In genomic region chr5:139794137-139794536, GRCm38 (mm10) we compare ENCODE assay signal across 17 mouse cellular contexts. TPM values are rescaled to one million over a fixed set of nuclear protein-coding genes. Genes with fewer than 3 reads are reported as not detected.
DNase-seq lines count a peak whose midpoint lies in the region; ATAC-seq and TF ChIP-seq lines count a peak whose summit lies in the region.
"Had no signal": no experiment of that assay in that cellular context is flagged by ENCODE, and none has a peak within 500 bp of the region (broad histone marks: within the 10 kb centered on the region; RNA-seq: fewer than 3 reads in every experiment).

No protein-coding gene starts in this region.

- H3K4me1 ChIP-seq in erythroblast, embryonic 14.5 days (ENCODE audit: control insufficient read depth): peaks cover 89% of the 10 kb centered on the region
- peaks cover 60% of the 10 kb centered on the region for H3K4me1 ChIP-seq in kidney, postnatal 0 days (replicated peaks; ENCODE audit: insufficient read depth, low read length)
- peaks cover 66 to 72% of the 10 kb centered on the region in 2 experiments for H3K4me1 ChIP-seq in heart, embryonic 14.5 days (ENCODE audit: control insufficient read depth in 2 of 2, insufficient read depth in 2 of 2, low read length in 2 of 2)
- H3K4me1 ChIP-seq in liver, postnatal 0 days (ENCODE audit: insufficient read depth): peaks cover 70% of the 10 kb centered on the region

- peaks cover 72% of the 10 kb centered on the region for H3K36me3 ChIP-seq in erythroblast, embryonic 14.5 days (ENCODE audit: control insufficient read depth)
- no peaks in the 10 kb centered on the region for H3K36me3 ChIP-seq in kidney, postnatal 0 days (ENCODE audit: insufficient read depth, low read length)
- peaks cover 3% of the 10 kb centered on the region for H3K36me3 ChIP-seq in heart, embryonic 14.5 days (ENCODE audit: control insufficient read depth, insufficient read depth, low read length)
- H3K36me3 ChIP-seq in liver, postnatal 0 days (replicated peaks; ENCODE audit: insufficient read depth, low read length): peaks cover 28% of the 10 kb centered on the region

- H3K4me2 ChIP-seq in kidney, postnatal 0 days (ENCODE audit: low read length): peak overlapping the region; percentile 99; the same call in 1 of the 2 replicates
- peak overlapping the region; percentile 98 for H3K4me2 ChIP-seq in heart, embryonic 14.5 days (ENCODE audit: low read length)
- peak overlapping the region; percentile 94 for H3K4me2 ChIP-seq in liver, postnatal 0 days (ENCODE audit: low read depth, low read length)
- H3K4me2 ChIP-seq: midbrain, embryonic 11.5 days had no signal

- ATAC-seq in erythroblast, adult 5-6 weeks (replicated peaks; ENCODE audit: low FRiP score, poor library complexity, severe bottlenecking): no peak
- no peak for ATAC-seq in kidney, postnatal 0 days (replicated peaks; ENCODE audit: low FRiP score, low read depth)
- ATAC-seq in heart, embryonic 14.5 days (ENCODE audit: insufficient number of reproducible peaks, insufficient read depth, low FRiP score, low read depth): no peak
- ATAC-seq in liver, postnatal 0 days: no peak

- no peaks in the 10 kb centered on the region for H3K27me3 ChIP-seq in erythroblast, embryonic 14.5 days (ENCODE audit: control insufficient read depth)
- no peaks in the 10 kb centered on the region for H3K27me3 ChIP-seq in kidney, postnatal 0 days (ENCODE audit: insufficient read depth, low read length)
- H3K27me3 ChIP-seq in heart, embryonic 14.5 days (ENCODE audit: control insufficient read depth, insufficient read depth, low read length): no peaks in the 10 kb centered on the region
- no peaks in the 10 kb centered on the region for H3K27me3 ChIP-seq in liver, postnatal 0 days (ENCODE audit: insufficient read depth, low read length)

- TF ChIP-seq EP300 in liver, postnatal 0 days (IDR thresholded peaks at IDR 0.05; ENCODE audit: low read depth): no peak

- H3K9ac ChIP-seq in kidney, postnatal 0 days (ENCODE audit: low read depth, low read length): no peak overlapping the region
- H3K9ac ChIP-seq in heart, embryonic 14.5 days (ENCODE audit: low read length): peak overlapping the region; percentile 94; the same call in 1 of the 2 replicates
- H3K9ac ChIP-seq in liver, postnatal 0 days (replicated peaks): peak overlapping the region; percentile 100

- 86% methylated on average over 5 of the region's 5 CpGs for WGBS in kidney, postnatal 0 days
- 87% methylated on average over 5 of the region's 5 CpGs for WGBS in heart, embryonic 14.5 days
- WGBS in liver, postnatal 0 days (ENCODE audit: insufficient replicate concordance): 76% methylated on average over 5 of the region's 5 CpGs

- no peak for TF ChIP-seq CTCF in kidney, postnatal 0 days (IDR thresholded peaks at IDR 0.05; ENCODE audit: low read depth)
- no peak for TF ChIP-seq CTCF in liver, postnatal 0 days (IDR thresholded peaks at IDR 0.05; ENCODE audit: low read depth)

- DNase-seq in kidney, postnatal 0 days (ENCODE audit: low spot score): no peak
- no peak for DNase-seq in kidney, postnatal 25 days
- DNase-seq in liver, postnatal 0 days: no peak
- no peak for DNase-seq in adrenal gland, adult 8-10 months
- DNase-seq in cerebellum, postnatal 4 days (ENCODE audit: low spot score in 2 of 2): no peak
- DNase-seq: cerebellum, adult 9-11 months; kidney, postnatal 10 days; right cerebral cortex, postnatal 4 days; thymus, postnatal 14 days had no signal

- H3K9me3 ChIP-seq in erythroblast, embryonic 14.5 days (ENCODE audit: control insufficient read depth, low read length): no peaks in the 10 kb centered on the region
- no peaks in the 10 kb centered on the region for H3K9me3 ChIP-seq in kidney, postnatal 0 days (replicated peaks; ENCODE audit: low read length)
- no peaks in the 10 kb centered on the region for H3K9me3 ChIP-seq in heart, embryonic 14.5 days (ENCODE audit: control insufficient read depth, low read length)
- no peaks in the 10 kb centered on the region for H3K9me3 ChIP-seq in liver, postnatal 0 days (ENCODE audit: low read length)

- H3K27ac ChIP-seq in kidney, postnatal 0 days: no peak overlapping the region
- peak overlapping the region; percentile 74 to 85; a peak in 3 of 4 replicates for H3K27ac ChIP-seq in heart, embryonic 14.5 days (replicated peaks in 1 of 2; ENCODE audit: control insufficient read depth in 1 of 2, insufficient read depth in 1 of 2, low read depth in 2 of 2, low read length in 2 of 2)
- H3K27ac ChIP-seq in liver, postnatal 0 days (ENCODE audit: low read depth): peak overlapping the region; percentile 99

- H3K4me3 ChIP-seq in erythroblast, embryonic 14.5 days (replicated peaks): peak overlapping the region; percentile 88
- H3K4me3 ChIP-seq in kidney, postnatal 0 days (replicated peaks; ENCODE audit: low read depth, low read length): no peak overlapping the region
- no peak overlapping the region; a peak in 1 of 4 replicates for H3K4me3 ChIP-seq in heart, embryonic 14.5 days (ENCODE audit: control insufficient read depth in 1 of 2, insufficient read depth in 1 of 2, low read depth in 1 of 2, low read length in 2 of 2)
- peak overlapping the region; percentile 100 for H3K4me3 ChIP-seq in liver, postnatal 0 days (ENCODE audit: low read depth, low read length)

RNA-seq across cellular contexts. Expression of gene Mafk, which starts 2.8 kb away (rescaled TPM):
- 20.0 and 22.5 TPM in 2 replicates for polyA plus RNA-seq in erythroblast, embryonic 14.5 days (2012)
- 72.4 and 83.0 TPM in 2 replicates for total RNA-seq in erythroblast, adult 5-6 weeks (2015; ENCODE audit: low replicate concordance)
- 147 and 218 TPM in 2 replicates for total RNA-seq in erythroblast, adult 5-6 weeks (2017; ENCODE audit: low replicate concordance)
- 12.8 and 14.4 TPM in 2 replicates for polyA plus RNA-seq in kidney, postnatal 0 days (2015; fragmentation: Nextera tagmentation; extraction: Ambion mirVana)
- polyA plus RNA-seq in heart, embryonic 14.5 days (2014; fragmentation: Nextera tagmentation; extraction: Ambion mirVana): 10.6 and 11.2 TPM in 2 replicates
- 15.7 and 19.1 TPM in 2 replicates for polyA plus RNA-seq in liver, postnatal 0 days (2015; fragmentation: Nextera tagmentation; extraction: Ambion mirVana)
- total RNA-seq in adrenal gland, adult 8-10 months (2022): 10 to 100 TPM; 28.7 to 45.0 (median 30.4) TPM

RNA-seq across cellular contexts. Expression of gene Ints1, which starts 18.7 kb away (rescaled TPM):
- 12.9 and 18.1 TPM in 2 replicates for polyA plus RNA-seq in erythroblast, embryonic 14.5 days (2012)
- total RNA-seq in erythroblast, adult 5-6 weeks (2015; ENCODE audit: low replicate concordance): 21.3 and 30.7 TPM in 2 replicates
- 10.9 and 28.0 TPM in 2 replicates for total RNA-seq in erythroblast, adult 5-6 weeks (2017; ENCODE audit: low replicate concordance)
- 17.9 and 19.0 TPM in 2 replicates for polyA plus RNA-seq in kidney, postnatal 0 days (2015; fragmentation: Nextera tagmentation; extraction: Ambion mirVana)
- polyA plus RNA-seq in heart, embryonic 14.5 days (2014; fragmentation: Nextera tagmentation; extraction: Ambion mirVana): 17.1 and 19.8 TPM in 2 replicates
- 5.6 and 6.4 TPM in 2 replicates for polyA plus RNA-seq in liver, postnatal 0 days (2015; fragmentation: Nextera tagmentation; extraction: Ambion mirVana)
- total RNA-seq in adrenal gland, adult 8-10 months (2022): 10 to 100 TPM; 59.3 to 74.4 (median 65.0) TPM

RNA-seq across cellular contexts. Expression of gene Tmem184a, which starts 25.6 kb away (rescaled TPM):
- 36.6 and 77.7 TPM in 2 replicates for polyA plus RNA-seq in erythroblast, embryonic 14.5 days (2012)
- not detected in 2 replicates for total RNA-seq in erythroblast, adult 5-6 weeks (2015; ENCODE audit: low replicate concordance)
- 0.14 TPM in 1 of 2 replicates, not detected in the other for total RNA-seq in erythroblast, adult 5-6 weeks (2017; ENCODE audit: low replicate concordance)
- 11.2 and 13.3 TPM in 2 replicates for polyA plus RNA-seq in kidney, postnatal 0 days (2015; fragmentation: Nextera tagmentation; extraction: Ambion mirVana)
- polyA plus RNA-seq in heart, embryonic 14.5 days (2014; fragmentation: Nextera tagmentation; extraction: Ambion mirVana): 0.05 and 0.19 TPM in 2 replicates
- 3.0 and 3.2 TPM in 2 replicates for polyA plus RNA-seq in liver, postnatal 0 days (2015; fragmentation: Nextera tagmentation; extraction: Ambion mirVana)
- total RNA-seq in adrenal gland, adult 8-10 months (2022): under 1 TPM; 0.07 to 0.67 (median 0.21) TPM

RNA-seq across cellular contexts. Expression of gene Gm26938, which starts 32.1 kb away (rescaled TPM):
- polyA plus RNA-seq in erythroblast, embryonic 14.5 days (2012): not detected in 2 replicates
- total RNA-seq in erythroblast, adult 5-6 weeks (2015; ENCODE audit: low replicate concordance): not detected in 2 replicates
- not detected in 2 replicates for total RNA-seq in erythroblast, adult 5-6 weeks (2017; ENCODE audit: low replicate concordance)
- not detected in 2 replicates for polyA plus RNA-seq in kidney, postnatal 0 days (2015; fragmentation: Nextera tagmentation; extraction: Ambion mirVana)
- polyA plus RNA-seq in heart, embryonic 14.5 days (2014; fragmentation: Nextera tagmentation; extraction: Ambion mirVana): not detected in 2 replicates
- not detected in 2 replicates for polyA plus RNA-seq in liver, postnatal 0 days (2015; fragmentation: Nextera tagmentation; extraction: Ambion mirVana)
- total RNA-seq in adrenal gland, adult 8-10 months (2022): not detected
- total RNA-seq: adrenal gland, postnatal 14 days; gastrocnemius, postnatal 4 days; left cerebral cortex, postnatal 14 days had no signal
- polyA plus RNA-seq: midbrain, embryonic 11.5 days; neural tube, embryonic 14.5 days had no signal

RNA-seq across cellular contexts. Expression of gene Psmg3, which starts 32.5 kb away (rescaled TPM):
- 2.7 TPM in 2 replicates for polyA plus RNA-seq in erythroblast, embryonic 14.5 days (2012)
- 4.0 and 6.0 TPM in 2 replicates for total RNA-seq in erythroblast, adult 5-6 weeks (2015; ENCODE audit: low replicate concordance)
- total RNA-seq in erythroblast, adult 5-6 weeks (2017; ENCODE audit: low replicate concordance): 4.3 and 6.1 TPM in 2 replicates
- polyA plus RNA-seq in kidney, postnatal 0 days (2015; fragmentation: Nextera tagmentation; extraction: Ambion mirVana): 61.0 and 66.9 TPM in 2 replicates
- 41.1 and 44.5 TPM in 2 replicates for polyA plus RNA-seq in heart, embryonic 14.5 days (2014; fragmentation: Nextera tagmentation; extraction: Ambion mirVana)
- polyA plus RNA-seq in liver, postnatal 0 days (2015; fragmentation: Nextera tagmentation; extraction: Ambion mirVana): 28.8 and 29.1 TPM in 2 replicates
- 10 to 100 TPM; 21.2 to 26.6 (median 23.3) TPM for total RNA-seq in adrenal gland, adult 8-10 months (2022)

Comparison
In these comparisons a context has a peak if more than half of its experiments do, and no peak if none do; other contexts are left out.
1. H3K4me3 ChIP-seq: peak in erythroblast, embryonic 14.5 days (single experiment) and liver, postnatal 0 days (single experiment); none in kidney, postnatal 0 days (single experiment) and heart, embryonic 14.5 days (0 of 2).
2. Peak in every context shown above with its lines, with median percentiles within 50 percentile points of each other: H3K4me2 ChIP-seq.